Mouse (Mus musculus) left cerebral cortex, postnatal 25 days (tissue): ENCODE measurements around the gene Mfsd4a. TPM values are rescaled to one million over a fixed set of nuclear protein-coding genes. Genes with fewer than 3 reads are reported as not detected.
A peak's percentile ranks its signal among the peaks of the same experiment; 100 is the strongest.

ENCODE experiments used
- DNase-seq, 2 experiments: peaks; one replicate each; pipeline ENCODE4 v3.0.0; 2022; ENCODE audit warnings: low spot score in 2 of 2, mixed read lengths in 1 of 2
- intact Hi-C: fragments of 180-260 bp; cut with DNase I; formaldehyde crosslinking; loops from one replicate; pipeline ENCODE4 v1.15.1; 2025
- total RNA-seq, 2 experiments: library from RNA; stranded (reverse); gene quantifications; 2 replicates each; pipeline ENCODE4 v1.2.3; 2021

Mfsd4a gene
- total RNA-seq, 2 experiments from 2014 or later, result 73.5 to 87.6 TPM

DNA sequence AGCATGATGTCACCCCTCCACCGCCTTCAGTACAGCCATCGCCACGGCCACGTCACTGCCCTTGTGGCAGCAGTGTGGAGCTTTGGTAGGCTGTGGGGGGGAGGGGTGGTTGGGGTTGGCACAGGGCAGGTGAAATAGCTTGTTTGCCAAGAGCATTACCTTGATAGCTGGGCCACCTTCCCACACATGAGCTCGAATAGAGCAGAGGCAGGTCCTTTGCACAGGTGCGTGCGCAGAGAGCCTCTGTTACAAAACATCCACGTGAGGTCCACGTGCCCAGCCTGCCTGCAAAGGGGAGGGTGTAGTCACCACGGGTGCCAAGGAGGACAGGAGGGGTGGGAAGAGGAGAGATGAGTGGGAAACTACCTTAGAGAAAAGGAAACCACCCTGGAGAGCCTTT lies 7.7 kb upstream of the Mfsd4a start:
- DNase-seq, result no peak
- intact Hi-C loops, result no loop called here

DNA sequence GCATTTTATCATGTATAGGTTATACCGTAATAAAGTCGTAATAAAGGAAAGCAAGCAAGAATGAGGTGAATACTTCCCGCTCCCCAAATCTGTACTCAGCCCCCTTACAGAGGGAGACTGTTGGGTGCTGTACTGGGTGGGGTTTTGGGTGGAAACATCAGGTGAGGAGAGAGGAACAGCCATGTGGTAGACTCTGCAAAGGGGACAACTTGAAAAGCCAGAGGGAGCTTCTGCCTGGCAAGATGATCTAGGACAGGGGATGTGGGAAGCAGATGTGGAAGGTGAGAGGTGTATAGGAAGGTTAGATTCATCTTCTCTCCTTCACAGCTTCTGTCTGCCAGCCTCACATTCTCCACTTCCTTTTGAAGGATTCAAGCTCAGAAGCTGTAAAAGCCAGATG lies 2.8 kb upstream of the Mfsd4a start:
- no peak for DNase-seq
- intact Hi-C loops, result no loop called here

DNA sequence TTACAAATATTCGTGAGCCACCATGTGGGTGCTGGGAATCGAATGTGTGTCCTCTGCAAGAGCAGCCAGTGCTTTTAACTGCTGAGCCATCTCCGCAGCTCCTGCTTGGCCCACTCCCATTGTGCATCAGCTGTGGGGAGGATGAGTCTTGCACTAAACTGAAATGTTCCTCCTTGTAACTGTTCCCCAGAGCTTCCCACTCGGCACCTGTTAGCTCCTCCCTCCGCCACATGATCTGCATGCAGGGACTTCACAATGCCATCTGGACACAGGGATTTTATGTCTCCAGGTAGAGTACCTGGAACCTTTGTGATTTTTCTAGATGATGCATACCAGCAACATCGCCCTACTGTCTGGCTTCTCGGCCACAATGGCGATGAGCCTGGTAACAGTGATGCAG lies 1.6 kb upstream of the Mfsd4a start:
- peak in 1 of 2 experiments; percentile 45 for DNase-seq
- intact Hi-C loops, result loop anchor here (5.0 kb wide), 1 partner anchor 38 kb away; no protein-coding TSS in a partner anchor

DNA sequence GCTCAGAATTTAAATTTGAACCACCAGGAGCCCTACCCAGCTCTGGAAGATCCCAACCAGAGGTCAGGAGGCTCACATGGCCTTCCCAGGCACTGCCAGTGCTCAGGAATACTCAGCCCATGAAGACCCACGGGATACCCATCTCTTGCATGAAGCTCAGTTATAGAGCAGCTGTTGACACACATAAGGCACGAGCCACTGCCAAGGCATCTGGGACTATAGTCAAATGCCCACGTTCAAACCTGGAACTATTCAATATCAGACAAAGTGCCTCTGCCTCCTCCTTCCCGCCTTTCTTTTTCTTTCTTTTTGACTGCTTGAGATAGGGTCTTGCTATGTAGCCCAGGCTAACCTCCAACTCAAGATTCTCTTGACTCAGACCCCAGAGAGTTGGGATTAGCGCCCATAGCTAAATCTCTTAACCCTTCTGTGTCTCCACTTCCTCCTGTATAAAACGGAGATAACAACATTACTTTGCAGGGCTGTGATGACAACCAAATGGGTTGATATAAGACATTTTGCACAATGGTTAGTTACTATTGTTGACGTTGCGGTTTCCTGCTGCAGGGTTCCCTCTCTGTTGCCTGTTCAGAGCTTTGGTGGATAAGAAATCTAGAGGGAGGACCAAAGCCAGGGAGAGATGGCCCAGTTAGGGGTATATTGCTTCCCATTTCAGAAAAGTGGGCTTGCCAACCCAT lies 2.2 kb downstream of the Mfsd4a start:
- DNase-seq, result peak in 1 of 2 experiments; percentile 73
- intact Hi-C loops, result loop anchor here (5.0 kb wide), 1 partner anchor 42 kb away; no protein-coding TSS in a partner anchor

DNA sequence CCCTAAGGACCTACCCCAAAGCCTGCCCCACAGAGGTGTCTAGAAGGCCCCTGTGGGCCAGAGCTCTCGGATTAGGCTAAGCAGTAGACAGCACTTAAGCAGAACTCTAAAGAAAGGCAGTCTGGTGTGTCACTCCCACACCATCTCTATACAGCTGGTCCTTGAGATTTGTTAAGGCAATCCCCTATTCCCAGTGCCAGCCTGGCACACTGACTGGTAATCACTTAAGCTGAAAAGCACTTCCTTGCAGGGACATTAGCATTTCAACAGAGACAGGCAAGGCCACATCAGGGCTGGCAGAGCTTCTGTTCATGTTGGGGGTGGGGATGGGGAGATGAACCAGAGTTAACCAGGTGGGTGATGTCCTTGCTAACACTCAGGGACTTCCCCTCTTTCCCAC lies 2.9 kb downstream of the Mfsd4a start:
- intact Hi-C loops, result loop anchor here (5.0 kb wide), 1 partner anchor 42 kb away; no protein-coding TSS in a partner anchor

DNA sequence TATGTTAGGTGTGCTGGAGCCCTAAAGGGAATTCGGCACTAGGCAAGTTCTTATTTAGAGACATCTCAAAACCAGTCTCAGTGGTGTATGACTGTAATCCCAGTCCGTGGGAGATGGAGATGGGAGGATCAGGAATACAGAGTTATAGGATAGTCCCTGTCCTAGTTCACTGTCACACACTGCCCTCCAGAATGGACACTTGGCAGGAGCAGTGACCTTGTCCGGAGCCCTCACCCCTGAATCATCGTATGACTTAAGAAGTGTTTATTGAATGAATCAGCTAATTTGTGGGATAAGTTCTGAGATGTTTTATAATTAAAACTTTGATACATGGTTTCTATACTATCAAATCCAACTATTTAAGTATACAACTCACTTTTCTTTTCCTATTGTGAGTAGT lies 4.8 kb downstream of the Mfsd4a start:
- no peak for DNase-seq
- intact Hi-C loops, result no loop called here

More for the DNA sequence above, 2.9 kb downstream of the Mfsd4a start:
- DNase-seq, result peak; percentile 31 to 77

DNA sequence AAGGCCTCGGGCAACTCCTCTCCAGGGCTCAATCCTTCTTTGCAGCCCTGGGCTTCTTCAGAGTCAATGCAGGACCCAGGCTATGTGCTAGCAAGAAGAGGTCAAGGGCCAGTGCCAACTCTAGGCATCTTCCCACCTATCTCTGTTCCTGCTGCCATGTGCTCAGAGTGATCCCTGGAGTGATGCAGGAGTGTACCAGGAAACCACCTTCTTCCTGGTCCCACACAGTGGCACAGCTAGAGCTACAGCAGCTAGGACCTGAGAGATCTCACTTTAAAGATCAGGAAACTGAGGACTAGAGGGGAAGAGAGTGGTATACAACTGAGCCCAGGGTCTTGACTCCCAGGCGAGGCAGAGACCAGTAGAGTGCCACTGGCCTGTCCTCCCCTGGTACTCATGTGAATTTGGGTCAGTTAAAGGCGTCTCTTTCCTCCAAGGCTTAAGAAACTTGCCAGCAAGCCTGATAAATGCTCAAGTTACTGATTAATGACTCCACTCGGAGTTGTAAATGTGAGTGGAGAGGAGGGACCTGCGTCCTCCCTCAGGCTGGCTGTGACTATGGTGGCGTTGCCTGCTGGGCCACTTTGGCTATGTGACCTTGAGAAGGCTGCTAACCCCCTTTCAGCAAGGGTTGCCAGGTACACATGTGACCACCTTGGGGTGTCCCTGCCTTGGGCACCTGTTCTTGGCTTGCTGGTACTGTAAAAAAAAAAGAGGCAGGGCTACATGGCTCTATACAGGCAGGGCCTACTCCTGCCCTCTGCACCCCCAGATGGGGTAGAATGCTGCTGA lies 5.9 kb downstream of the Mfsd4a start:
- no peak for DNase-seq
- intact Hi-C loops, result no loop called here

DNA sequence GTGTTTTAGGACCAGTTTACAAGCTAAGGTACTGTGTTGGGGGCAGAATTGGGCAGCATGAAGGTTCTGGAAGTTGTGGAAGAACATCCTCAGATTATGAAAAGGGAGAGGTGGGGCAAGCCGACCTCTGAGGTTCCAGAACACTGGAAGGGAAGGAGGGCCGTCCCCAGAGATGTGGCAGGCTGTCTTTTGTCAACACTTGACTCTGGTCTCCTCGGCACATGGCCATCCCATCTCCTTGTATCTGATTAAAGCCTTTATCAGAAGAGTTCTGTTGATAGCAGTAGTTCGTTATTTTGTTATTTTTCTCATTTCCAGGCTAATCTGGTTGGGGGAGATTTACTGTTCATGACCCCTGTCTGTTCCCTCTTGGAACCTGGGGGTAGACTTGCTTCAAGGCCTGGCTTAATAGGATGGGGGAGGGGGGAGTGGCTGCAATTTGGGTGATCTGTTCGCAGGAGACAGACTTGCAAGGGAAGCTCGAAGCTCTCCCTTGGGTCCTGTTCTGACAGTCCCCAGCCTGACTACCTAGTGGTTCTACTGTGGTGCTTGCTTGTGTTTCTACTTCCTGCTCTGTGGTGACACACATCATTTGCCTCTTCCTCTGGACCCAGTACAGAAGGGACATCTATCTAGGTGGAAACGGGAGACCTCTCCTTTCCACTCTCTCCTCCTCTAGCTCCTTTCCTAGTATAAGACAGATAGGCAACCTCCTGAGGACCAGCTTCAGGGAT lies 7.7 kb downstream of the Mfsd4a start:
- no peak for DNase-seq
- intact Hi-C loops, result no loop called here

DNA sequence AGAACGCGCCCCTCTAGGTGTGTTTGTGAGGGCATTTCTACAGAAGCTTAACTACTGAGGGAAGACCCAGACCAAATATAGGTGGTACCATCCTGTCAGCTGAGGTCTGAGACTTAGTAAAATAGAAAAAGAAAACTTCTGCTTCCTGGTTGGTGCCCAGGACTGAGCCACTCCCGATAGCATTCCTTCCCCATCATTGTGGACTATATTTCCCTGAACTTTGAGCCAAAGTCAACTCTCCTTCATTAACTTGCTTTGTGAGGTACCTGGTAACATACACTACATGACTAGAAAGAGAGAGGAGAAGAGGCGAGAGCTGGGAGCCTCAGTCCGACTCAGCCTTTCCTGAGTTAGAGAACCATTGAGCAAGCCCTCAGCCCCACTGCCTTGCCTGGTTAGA lies 9.3 kb downstream of the Mfsd4a start:
- no peak for DNase-seq
- intact Hi-C loops, result no loop called here

DNA sequence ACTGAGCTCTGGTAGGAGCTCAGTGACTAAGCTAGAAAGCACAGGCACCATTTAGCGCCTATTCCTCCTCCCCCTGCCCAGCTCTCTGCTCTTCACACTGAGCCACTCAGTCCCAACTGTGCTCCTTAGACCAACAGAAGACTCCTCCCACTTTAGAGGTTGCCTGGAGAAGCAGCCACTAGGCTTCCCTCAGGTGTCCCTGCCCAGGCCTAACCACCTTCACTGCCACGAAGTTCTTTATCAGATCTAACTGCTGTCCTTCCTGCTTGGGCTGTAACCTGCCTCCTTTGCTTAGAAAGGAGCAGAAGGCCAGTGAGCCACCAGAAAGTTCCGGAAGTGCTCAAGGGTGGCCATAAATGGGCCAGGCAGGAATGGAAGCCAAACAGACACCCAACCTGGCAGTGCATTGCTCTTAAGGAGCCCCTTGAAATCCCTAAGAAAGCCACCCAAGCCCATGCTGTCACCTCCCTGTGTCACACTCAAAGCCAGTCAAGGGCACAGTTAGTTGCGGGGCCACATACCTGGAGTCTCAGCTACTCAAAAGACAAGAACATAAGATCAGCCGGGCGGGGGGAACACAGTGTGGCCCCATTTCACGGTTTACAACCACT lies 12.7 kb downstream of the Mfsd4a start:
- intact Hi-C loops, result no loop called here

DNA sequence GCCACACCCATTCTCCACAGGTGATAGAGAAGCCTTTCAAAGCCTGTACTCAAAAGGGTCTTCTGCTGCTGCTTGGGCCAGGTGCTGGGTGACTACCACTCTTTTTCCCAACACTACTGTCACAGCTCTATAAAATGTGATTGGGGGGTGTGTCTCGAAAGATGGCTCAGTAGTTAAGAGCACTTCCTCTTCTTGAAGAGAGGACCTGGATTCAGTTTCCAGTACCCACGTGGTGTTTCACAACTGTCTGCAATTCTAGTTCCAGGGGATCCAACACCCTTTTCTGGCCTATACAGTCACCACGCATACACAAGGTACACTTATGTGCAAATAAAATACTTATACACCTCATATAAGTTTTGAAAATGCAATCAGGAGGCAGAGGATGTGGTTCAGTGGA lies 13.5 kb downstream of the Mfsd4a start:
- intact Hi-C loops, result no loop called here
- no peak for DNase-seq

More for the DNA sequence above, 12.7 kb downstream of the Mfsd4a start:
- DNase-seq, result no peak

DNA sequence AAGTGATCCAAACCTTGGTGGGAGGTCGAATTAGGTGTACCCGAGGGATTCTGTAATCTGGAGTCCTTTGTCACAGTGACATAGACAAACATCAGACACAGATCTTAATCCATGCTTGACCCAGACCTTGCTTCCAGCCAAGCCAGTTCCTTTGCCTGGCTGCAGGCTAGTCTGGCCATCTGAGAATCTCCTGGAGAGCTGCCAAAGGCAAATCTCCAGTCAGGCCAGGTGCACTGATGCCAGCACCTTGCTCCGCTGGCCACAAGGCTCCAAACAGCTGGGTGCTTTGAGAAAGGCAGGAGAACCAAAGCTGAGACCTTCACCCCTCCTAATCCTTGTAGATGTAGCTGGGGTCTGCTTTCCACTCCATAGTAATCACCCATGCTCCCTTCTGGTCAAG lies 16.1 kb downstream of the Mfsd4a start:
- intact Hi-C loops, result no loop called here
- DNase-seq, result no peak

DNA sequence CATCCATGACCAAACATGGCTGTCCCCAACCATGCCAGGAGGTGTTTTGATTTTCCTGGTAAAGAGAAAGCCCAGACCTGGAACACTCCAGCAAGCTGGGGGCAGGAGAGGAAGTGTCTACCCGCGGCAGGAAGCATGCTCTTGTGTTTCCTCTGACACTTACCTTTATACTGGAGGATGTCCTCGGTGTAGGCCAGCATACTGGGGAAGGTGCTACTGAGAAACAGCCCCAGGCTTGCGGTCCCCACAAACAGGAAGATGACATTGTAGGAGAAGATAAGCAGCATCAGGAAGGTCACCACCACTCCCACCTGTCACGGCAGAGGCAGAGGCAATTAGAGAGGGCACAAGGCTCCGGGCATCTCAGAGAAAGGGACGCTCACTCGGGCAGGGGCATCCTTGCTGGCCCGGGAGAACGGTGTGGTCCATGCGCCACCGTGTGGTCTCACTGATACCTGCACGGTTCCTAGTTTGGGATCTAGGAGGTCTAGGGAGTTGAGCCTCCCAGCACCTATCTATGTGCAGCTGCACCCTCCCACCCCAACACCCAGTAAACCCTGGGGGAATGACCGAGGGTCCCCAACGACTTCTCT lies 21.6 kb downstream of the Mfsd4a start:
- DNase-seq, result peak; percentile 59 to 65
- intact Hi-C loops, result loop anchor here (2.0 to 5.0 kb wide), 3 partner anchors 51 to 66 kb away; no protein-coding TSS in a partner anchor

DNA sequence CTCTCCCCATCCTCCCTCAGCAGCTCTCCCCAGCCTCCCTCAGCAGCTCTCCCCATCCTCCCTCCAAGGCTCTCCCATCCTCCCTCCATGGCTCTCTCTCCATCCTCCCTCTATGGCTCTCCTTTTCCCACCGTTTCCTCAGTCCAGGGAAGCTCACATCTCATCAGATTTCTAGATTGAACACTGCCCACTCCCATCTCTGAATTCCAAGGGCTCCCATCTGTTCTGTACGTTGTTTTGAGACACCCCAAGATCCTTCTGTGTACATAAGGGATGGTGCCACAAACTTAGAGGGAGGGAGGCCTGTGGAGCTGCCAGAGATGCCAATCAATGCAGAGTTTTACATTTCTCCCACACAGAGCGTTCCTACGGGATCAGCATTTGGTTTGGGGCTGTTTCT lies 24.1 kb downstream of the Mfsd4a start:
- intact Hi-C loops, result loop anchor here (5.0 kb wide), 1 partner anchor 36 kb away; the partner anchor contains the start of gene Elk4
- DNase-seq, result peak; percentile 41 to 91

DNA sequence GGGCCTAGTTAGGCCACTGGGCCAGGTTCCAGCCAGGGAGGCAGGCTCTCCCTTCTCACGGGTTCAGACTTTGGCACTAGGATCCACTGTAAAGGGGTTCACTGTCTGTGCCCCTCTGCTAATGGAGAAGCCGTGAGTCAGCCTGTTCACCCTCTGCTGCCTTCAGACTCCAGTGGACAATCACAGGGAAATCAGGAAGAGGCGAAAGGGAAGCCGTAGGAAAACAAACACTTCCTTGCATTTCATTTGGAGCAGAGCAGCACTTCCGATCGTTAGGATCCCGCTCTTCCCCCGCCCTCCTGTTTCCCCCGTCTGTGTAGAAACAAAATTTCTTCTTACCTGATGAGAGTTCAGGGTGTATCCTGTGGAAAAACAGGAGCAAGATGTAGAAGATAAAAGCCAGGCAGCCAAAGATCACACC lies 27.7 kb downstream of the Mfsd4a start:
- no peak for DNase-seq
- intact Hi-C loops, result loop anchor here (5.0 kb wide), 1 partner anchor 33 kb away; the partner anchor contains the start of gene Elk4

DNA sequence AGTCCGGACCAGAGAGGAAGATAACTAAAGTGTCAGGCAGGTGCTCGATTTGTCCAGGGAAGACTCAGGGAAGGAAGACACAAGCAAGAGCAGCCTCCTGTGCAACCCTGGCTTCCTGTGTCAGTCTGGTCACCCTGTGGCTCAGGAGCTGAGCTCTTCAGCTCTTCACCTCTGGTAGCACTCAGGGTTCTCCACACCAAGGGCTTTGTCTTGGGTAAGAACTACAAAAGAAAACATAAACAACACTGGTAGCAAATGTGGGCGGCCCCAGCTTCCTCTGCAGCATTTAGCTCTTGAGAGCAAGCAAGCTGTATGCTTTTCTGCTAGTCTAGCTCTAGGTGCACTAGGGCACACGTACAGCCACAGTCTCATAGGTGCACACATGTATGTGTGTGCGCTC lies 29.1 kb downstream of the Mfsd4a start:
- intact Hi-C loops, result no loop called here
- no peak for DNase-seq

DNA sequence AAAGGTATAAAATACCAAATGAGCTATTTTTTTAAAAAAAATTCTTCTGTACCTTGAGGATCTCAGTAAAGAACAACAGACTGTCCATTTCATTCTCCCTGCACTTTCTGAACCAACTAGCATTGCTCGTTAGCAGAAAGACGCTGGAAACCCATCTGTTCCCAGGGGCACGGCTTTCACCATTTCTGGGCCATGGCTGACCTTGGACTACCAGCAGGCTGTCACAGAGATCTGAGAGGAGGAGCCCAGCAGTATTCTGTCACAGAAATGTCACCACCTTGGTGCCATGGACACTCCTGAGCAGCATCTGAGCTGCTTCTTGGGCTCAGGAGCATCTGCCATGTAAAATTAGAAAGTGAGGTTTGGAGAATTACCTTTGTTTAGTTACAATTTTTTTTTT lies 30.1 kb downstream of the Mfsd4a start:
- intact Hi-C loops, result no loop called here

DNA sequence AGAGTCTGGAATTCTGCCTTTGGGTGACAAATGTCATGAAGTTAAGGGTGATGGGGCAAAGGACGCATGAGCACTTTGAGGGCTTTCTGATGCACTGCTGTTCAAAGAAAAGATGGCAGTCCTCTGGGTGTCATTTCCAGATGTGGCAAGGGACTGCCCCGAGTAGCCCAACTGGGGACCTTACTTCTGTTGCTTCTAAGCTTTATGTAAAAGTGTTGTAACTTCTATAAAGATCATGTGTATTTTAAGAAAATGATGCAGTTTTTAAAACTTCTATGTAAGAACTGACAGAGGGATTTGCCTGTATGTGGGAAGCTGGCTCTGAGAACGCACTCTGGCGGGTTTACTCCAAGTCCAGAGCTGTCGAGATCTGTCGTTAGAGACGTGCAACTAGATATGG lies 35.7 kb downstream of the Mfsd4a start:
- intact Hi-C loops, result no loop called here

More for the DNA sequence above, 30.1 kb downstream of the Mfsd4a start:
- DNase-seq, result no peak

DNA sequence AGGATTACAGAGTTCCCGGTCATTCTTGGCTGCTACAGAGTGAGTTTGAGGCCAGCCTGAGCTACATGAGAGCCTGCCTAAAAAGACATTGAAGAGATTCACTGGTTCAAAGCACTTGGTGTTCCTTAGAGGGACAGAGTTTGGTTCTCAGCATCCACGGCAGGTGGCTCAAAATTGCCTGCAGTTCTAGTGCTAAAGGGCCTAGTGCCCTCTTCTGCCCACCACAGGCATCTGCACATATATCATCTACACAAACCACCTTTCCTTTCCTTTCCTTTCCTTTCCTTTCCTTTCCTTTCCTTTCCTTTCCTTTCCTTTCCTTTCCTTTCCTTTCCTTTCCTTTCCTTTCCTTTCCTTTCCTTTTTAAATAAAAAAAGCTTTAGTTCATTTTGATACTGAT lies 37.3 kb downstream of the Mfsd4a start:
- intact Hi-C loops, result no loop called here
- no peak for DNase-seq

More for the DNA sequence above, 35.7 kb downstream of the Mfsd4a start:
- DNase-seq, result no peak
